Mouse (Mus musculus): ENCODE results near the gene Sox18.

Gene Sox18

GRCm38 (mm10) chr2:181646626-181647472, 24.6 kb downstream of the Sox18 start:
- no peak for DNase-seq (ENCODE audit: low read depth, low spot score)

- DNase-seq (ENCODE audit: low read depth, low spot score): peak; percentile 50
These were observed 25.8 kb downstream of the Sox18 start for GRCm38 (mm10) chr2:181645666-181646065.

- peak; percentile 53 for DNase-seq (ENCODE audit: low read depth, low spot score)
These were observed 27.1 kb downstream of the Sox18 start for GRCm38 (mm10) chr2:181644361-181644760.

- no peak for DNase-seq (ENCODE audit: low read depth, low spot score)
These were observed 35.6 kb downstream of the Sox18 start for GRCm38 (mm10) chr2:181635865-181636264.

- DNase-seq (ENCODE audit: low read depth, low spot score): no peak
These were observed 38.8 kb downstream of the Sox18 start for GRCm38 (mm10) chr2:181632624-181633023.

- DNase-seq (ENCODE audit: low read depth, low spot score): no peak
These were observed 43.0 kb downstream of the Sox18 start for GRCm38 (mm10) chr2:181628471-181628870.

- DNase-seq (ENCODE audit: low read depth, low spot score): no peak
These were observed 48.0 kb downstream of the Sox18 start for GRCm38 (mm10) chr2:181623401-181623800.

All from forelimb bud, embryonic 11.5 days (tissue).